Mouse (Mus musculus) erythroblast, embryonic 14.5 days (primary cell): ENCODE data around the gene Cnksr3. TPM values are rescaled to one million over a fixed set of nuclear protein-coding genes. Genes with fewer than 3 reads are reported as not detected.

Source experiments
- H3K27me3 ChIP-seq: 2 replicates; pipeline ENCODE4 v1.6.1; 2012; ENCODE audit warnings: inconsistent platforms; ENCODE audit not compliant: control insufficient read depth
- H3K36me3 ChIP-seq: 2 replicates; pipeline ENCODE4 v1.6.1; 2012; ENCODE audit warnings: mild to moderate bottlenecking, inconsistent platforms; ENCODE audit not compliant: control insufficient read depth
- H3K4me1 ChIP-seq: 2 replicates; pipeline ENCODE4 v1.6.1; 2012; ENCODE audit warnings: inconsistent platforms; ENCODE audit not compliant: control insufficient read depth
- H3K4me3 ChIP-seq: replicated peaks from 2 replicates; pipeline ENCODE3; 2012; ENCODE audit warnings: moderate library complexity, mild to moderate bottlenecking, inconsistent platforms
- H3K9me3 ChIP-seq: 2 replicates; pipeline ENCODE4 v1.6.1; 2012; ENCODE audit warnings: low read length, inconsistent platforms, mixed read lengths; ENCODE audit not compliant: control insufficient read depth
- GATA1 ChIP-seq: IDR thresholded peaks from 2 replicates; pipeline ENCODE4 v1.6.1; 2012; ENCODE audit warnings: low read length, inconsistent platforms, mixed read lengths
- TAL1 ChIP-seq: IDR thresholded peaks from 3 replicates; pipeline ENCODE4 v1.6.1; 2012; ENCODE audit warnings: low read length, inconsistent platforms, mixed read lengths
- polyA plus RNA-seq: library from polyadenylated mRNA; stranded (reverse); fragments of >175 nt; gene quantifications from 2 replicates; pipeline ENCODE4 v1.2.3, GENCODE M21; 2012

The Cnksr3 gene
- polyA plus RNA-seq, 1 experiment: 0.77 TPM

- no peak overlapping the region for H3K4me3 ChIP-seq
- no peaks in the 10 kb centered on the region for H3K4me1 ChIP-seq
- peaks cover 29% of the 10 kb centered on the region for H3K36me3 ChIP-seq
- H3K9me3 ChIP-seq: no peaks in the 10 kb centered on the region
- TF ChIP-seq TAL1 (no peak), GATA1 (no peak)
- no peaks in the 10 kb centered on the region for H3K27me3 ChIP-seq
These were observed 93.6 kb downstream of the Cnksr3 start for GRCm38 (mm10) chr10:7118258-7119077.

GRCm38 (mm10) chr10:7117785-7118184 is 94.3 kb downstream of the Cnksr3 start:
- H3K36me3 ChIP-seq: peaks cover 29% of the 10 kb centered on the region

GRCm38 (mm10) chr10:7114796-7115195 is 97.2 kb downstream of the Cnksr3 start:
- no peaks in the 10 kb centered on the region for H3K4me1 ChIP-seq
- no peak for TF ChIP-seq TAL1
- no peak for TF ChIP-seq GATA1
- H3K4me3 ChIP-seq: no peak overlapping the region
- H3K36me3 ChIP-seq: peaks cover 9% of the 10 kb centered on the region
- H3K27me3 ChIP-seq: no peaks in the 10 kb centered on the region
- H3K9me3 ChIP-seq: no peaks in the 10 kb centered on the region

More at GRCm38 (mm10) chr10:7117785-7118184, 94.3 kb downstream of the Cnksr3 start:
- no peaks in the 10 kb centered on the region for H3K27me3 ChIP-seq
- no peaks in the 10 kb centered on the region for H3K9me3 ChIP-seq
- no peak overlapping the region for H3K4me3 ChIP-seq
- TF ChIP-seq GATA1 (no peak), TAL1 (no peak)
- H3K4me1 ChIP-seq: no peaks in the 10 kb centered on the region

- Histone ChIP-seq H3K36me3 (peaks cover 5% of the 10 kb centered on the region), H3K9me3 (no peaks in the 10 kb centered on the region), H3K4me1 (no peaks in the 10 kb centered on the region), H3K4me3 (no peak overlapping the region), H3K27me3 (no peaks in the 10 kb centered on the region)
- no peak for TF ChIP-seq TAL1
- no peak for TF ChIP-seq GATA1
These were observed 98.3 kb downstream of the Cnksr3 start for GRCm38 (mm10) chr10:7113747-7114146.

DNA sequence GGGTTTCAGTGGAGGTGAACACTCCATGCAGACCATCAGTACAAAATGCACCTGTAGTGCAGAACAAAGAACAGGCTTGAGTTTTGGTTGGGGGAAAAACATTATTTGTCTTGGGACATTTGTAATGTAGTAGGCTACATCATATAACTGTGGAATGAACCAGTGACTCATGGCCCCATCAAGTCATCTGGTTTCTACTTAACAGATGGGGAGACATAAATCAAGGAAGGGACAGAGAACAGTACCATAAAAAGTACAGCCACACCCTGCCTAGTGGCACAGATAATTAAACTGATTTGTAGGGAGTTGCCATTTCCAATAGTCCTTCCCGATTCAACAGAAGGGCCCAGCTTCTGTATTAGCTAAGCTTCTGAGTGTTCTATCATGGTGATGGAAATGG is 98.9 kb downstream of the Cnksr3 start:
- 0 out of 2 replicates have a peak, but pooled peaks have one; percentile 15 for TF ChIP-seq GATA1
- no peak for TF ChIP-seq TAL1
- Histone ChIP-seq H3K4me1 (no peaks in the 10 kb centered on the region), H3K9me3 (no peaks in the 10 kb centered on the region), H3K4me3 (no peak overlapping the region), H3K36me3 (peaks cover 2% of the 10 kb centered on the region; the same call in 1 of the 2 replicates), H3K27me3 (no peaks in the 10 kb centered on the region)

DNA sequence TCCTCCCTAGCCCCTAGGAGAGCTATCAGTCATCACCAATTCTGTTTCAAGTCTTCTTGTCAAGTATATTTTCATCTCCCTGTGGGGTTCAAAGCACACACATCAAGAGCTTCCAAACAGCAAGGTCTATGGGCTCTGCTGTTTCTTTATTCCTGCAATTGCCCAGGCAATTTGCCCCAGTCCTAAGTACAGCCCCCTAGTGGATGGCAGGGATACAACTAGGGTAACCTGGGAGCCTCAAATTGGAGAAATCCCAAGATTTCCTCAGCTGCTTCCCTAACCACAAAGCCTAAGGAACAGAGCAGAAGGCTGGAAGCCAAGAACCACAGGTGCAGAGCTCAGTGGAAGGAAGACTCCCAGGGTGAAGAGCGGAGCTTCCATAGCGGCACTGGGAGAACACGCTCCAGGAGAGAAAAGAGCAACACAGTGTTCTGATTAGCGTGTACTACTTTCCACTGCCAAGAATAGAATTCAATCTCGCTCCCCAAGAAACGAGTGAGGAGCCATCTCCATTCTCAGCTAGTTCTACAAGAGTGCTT is 100.5 kb downstream of the Cnksr3 start:
- no peak for TF ChIP-seq TAL1
- no peak for TF ChIP-seq GATA1
- Histone ChIP-seq H3K36me3 (no peaks in the 10 kb centered on the region; the same call in 1 of the 2 replicates), H3K9me3 (no peaks in the 10 kb centered on the region), H3K4me3 (no peak overlapping the region), H3K4me1 (no peaks in the 10 kb centered on the region), H3K27me3 (no peaks in the 10 kb centered on the region)

GRCm38 (mm10) chr10:7103872-7104271 is 108.2 kb downstream of the Cnksr3 start:
- TF ChIP-seq GATA1 (no peak), TAL1 (no peak)
- Histone ChIP-seq H3K4me1 (no peaks in the 10 kb centered on the region), H3K36me3 (no peaks in the 10 kb centered on the region)

GRCm38 (mm10) chr10:7077971-7078370 is 134.1 kb downstream of the Cnksr3 start:
- H3K36me3 ChIP-seq: no peaks in the 10 kb centered on the region
- no peaks in the 10 kb centered on the region for H3K4me1 ChIP-seq
- no peak overlapping the region for H3K4me3 ChIP-seq
- TF ChIP-seq GATA1 (no peak), TAL1 (no peak)
- H3K27me3 ChIP-seq: no peaks in the 10 kb centered on the region
- no peaks in the 10 kb centered on the region for H3K9me3 ChIP-seq

More at GRCm38 (mm10) chr10:7103872-7104271, 108.2 kb downstream of the Cnksr3 start:
- no peaks in the 10 kb centered on the region for H3K27me3 ChIP-seq
- H3K9me3 ChIP-seq: peaks cover 7% of the 10 kb centered on the region; the same call in 1 of the 2 replicates
- no peak overlapping the region for H3K4me3 ChIP-seq

GRCm38 (mm10) chr10:7077389-7077808 is 134.6 kb downstream of the Cnksr3 start:
- Histone ChIP-seq H3K9me3 (no peaks in the 10 kb centered on the region), H3K36me3 (no peaks in the 10 kb centered on the region), H3K4me1 (no peaks in the 10 kb centered on the region), H3K4me3 (no peak overlapping the region), H3K27me3 (no peaks in the 10 kb centered on the region)
- TF ChIP-seq GATA1 (no peak), TAL1 (no peak)
